Mouse (Mus musculus) T-cell, adult 2 months (primary cell): Measurements from ENCODE around the gene Lmnb2.
A peak's percentile ranks its signal among the peaks of the same experiment; 100 is the strongest.

Source experiments
- DNase-seq: peaks from one replicate; pipeline ENCODE4 v3.0.0; 2022; ENCODE audit warnings: low spot score

Gene Lmnb2

DNA sequence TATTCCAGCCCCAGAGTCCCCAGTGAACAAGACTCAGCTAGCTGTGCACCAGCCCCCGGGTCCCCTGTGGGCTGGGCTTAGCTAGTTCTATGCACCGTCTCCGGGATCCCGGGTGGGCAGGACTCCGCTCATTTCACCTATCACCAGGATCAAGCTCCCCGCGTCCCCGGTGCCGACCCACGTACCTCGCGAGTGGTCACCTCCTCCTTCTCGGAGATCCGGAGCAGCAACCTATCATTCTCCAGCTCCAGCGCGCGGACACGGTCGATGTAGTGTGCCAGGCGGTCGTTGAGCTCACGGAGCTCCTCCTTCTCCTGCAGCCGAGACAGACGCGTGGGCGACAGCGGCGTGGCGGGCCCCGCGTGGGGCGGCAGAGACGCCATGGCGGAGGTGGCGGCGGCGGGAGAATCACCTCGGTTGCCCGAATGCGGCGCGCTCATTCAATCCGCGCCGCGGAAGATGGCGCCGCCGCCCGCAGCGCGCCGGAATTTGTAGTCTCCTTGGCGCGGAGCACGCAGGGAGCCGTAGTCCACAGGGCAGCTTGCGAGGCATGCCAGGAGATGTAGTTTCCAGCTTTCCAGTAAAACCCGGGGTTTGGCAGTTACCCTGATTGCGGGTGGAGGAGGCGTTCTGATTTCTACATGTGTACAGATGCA, at the start of gene Lmnb2:
TSS of gene Lmnb2 (minus strand) at position 467 of the 656 bp plus-strand sequence.
- DNase-seq, result peak; percentile 48

DNA sequence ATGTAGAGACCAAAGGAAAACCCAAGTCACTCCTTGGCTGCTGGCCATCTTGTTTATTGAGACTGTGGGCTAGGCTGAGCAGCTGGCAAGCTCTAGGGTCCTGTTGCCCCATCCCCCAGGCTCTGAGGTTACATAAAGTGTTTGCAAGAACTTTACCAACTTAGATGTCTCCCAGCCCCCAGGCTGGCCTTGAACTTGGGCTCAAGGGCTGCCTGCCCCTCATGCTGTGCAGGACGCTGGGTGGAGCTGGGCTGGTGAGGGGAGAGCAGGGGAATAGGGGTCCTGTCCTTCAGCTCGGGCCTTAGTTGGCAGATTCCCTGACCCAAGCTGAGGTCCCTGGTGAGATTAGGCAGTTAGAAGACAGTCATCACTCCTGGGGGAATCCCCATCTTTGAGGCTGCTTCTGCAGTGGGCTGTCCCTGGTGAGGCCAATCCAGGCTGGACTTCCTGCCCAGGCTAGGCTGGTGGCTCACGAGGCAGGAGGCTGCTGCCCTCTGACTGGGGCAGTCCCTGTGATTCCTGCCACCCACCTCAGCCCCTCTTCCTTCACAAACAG, 49.1 kb upstream of the Lmnb2 start:
- no peak for DNase-seq

DNA sequence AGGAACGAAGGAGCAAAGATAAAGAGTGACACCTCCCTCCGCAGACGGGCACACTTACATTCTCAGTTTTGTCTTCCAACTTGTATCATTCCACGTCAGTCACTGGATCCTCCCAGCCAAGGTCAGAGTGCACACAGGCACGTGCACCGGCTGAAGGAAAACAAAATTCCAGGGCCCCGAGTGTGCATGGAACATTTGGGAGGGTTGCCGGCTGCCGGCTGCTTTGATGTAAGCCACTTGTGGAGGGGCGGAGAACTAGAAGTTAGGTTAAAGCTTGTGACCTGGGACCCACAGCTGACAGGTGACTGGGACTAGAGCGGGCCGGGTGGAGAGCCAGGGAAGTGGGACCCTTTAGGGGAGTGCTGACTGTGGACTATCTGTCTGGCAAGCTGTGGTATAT, 48.3 kb upstream of the Lmnb2 start:
- no peak for DNase-seq

DNA sequence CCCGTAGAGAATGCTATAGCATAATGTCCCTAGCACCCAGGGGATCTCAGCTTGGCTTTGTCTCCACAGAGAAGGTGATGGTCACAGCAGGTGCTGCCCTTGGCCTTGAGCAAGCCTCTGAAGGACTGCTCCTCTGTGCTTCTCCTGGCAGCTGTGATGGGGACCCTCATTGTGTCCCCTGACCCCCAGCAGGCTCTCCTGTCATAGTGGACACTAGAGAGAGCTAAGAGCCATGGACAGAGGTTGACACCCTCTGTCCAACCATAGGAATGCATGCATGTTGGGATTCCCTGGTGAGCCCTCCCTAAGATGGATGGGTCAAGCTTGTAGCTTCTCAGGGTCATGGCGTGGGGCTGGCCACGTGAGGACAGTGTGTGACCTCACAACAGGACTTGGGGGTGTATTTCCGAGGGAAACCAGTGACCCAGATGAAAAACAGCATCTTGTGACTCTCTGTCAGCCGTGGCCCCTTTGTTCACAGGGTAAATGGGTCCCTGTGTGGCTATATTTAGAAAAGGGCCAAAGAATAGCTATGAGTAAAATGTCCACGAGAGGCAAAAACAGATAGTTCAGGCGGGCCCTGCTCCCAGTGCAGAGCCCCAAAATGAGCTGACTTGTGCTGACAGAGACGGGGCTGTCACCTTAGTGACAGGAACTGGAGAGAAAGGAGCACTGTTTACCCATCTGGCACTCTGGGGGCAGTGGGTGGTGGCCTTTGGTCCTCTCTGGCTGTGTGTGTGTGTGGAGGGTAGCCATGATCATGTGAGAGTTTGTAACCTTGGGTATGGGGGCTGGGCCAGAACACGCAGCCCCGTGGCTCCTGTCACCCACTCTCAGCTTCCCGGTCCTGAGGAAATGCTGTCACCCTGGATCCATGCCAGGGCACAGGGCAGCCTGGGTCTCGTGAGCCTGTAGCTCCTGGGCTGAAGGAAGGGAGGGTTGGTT, 45.3 kb upstream of the Lmnb2 start:
- DNase-seq, result no peak

DNA sequence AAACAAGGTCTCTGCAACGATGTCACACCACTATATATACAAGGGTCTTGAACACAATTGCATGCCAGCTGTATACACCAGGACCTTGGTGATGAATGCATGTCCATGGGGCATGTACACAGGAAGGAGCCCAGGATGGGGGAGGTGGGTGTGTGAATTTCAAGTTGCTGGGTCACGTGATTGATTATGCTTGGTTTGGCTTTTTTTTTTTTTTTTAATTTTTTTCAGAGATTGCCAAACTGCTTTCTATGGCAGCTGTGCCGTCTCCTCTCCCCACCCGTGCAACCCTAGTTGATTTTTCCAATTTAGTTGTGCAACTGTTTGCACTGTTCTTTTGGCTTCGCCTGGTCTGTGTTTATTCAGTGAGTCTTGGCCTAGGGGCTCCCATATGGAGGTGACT, 44.5 kb upstream of the Lmnb2 start:
- no peak for DNase-seq

DNA sequence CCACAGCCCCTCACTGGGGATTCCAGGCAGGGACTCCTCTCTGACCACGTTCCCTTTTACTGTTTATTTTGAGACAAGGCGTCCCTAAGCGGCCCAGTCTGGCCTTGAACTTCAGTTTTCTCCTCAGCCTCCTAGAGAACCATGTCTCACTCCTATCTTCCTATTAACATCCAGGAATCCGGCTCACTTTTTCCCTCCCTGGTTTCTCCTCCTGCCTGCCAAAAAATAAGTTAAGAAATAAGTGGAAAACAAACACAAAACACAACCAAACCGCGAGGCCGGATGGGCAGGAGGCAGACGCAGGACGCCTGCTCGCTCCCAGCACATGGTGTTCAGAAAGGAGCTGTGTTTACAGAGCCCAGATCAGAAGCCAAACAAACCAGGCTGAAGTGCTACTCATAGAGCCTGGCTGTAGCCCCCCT, 44.0 kb upstream of the Lmnb2 start:
- DNase-seq, result no peak

DNA sequence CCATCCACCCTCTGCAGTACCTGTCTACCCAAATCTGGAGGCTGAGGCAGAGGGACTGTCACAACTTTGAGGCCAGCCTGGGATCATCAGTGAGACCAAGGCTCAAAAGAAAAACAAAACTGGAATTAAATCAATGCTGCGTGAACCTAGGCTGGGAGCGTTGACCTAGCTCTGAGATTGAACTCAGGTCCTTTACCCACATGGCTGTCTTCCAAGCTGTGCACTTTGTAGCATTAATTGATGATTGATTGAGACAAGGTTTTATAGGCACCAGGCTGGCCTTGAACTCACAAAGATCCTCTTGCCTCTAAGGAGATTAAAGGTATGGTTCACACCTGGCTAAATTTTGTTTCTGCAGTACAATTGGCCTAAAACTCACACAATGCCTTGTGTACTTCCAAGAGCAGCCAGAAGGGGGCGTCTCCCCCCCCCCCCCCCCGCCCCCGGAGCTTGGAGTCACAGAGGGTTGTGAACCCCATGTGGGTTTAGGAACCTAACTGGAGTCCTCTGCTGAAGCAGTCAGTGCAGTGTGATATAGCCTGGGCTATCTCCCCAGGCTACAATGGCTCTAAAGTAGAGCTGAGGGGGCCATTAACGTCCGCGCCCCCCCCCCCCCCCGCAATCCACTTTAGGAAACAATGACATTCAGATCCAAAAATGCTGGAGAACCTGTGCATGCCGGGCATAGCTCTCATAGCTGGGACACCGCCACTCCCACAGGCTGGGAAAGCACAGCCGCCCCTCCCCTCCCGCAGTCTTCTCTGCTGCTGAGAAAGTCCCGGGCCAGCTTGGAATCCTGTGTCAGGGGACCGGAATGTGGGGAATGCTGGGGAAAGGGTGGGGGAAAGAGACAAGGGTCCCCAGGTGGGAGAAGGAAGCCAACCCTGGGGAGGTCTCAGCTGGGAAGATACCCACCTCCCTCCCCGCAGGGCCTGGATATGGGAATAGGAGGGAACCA, 42.8 kb upstream of the Lmnb2 start:
- no peak for DNase-seq

DNA sequence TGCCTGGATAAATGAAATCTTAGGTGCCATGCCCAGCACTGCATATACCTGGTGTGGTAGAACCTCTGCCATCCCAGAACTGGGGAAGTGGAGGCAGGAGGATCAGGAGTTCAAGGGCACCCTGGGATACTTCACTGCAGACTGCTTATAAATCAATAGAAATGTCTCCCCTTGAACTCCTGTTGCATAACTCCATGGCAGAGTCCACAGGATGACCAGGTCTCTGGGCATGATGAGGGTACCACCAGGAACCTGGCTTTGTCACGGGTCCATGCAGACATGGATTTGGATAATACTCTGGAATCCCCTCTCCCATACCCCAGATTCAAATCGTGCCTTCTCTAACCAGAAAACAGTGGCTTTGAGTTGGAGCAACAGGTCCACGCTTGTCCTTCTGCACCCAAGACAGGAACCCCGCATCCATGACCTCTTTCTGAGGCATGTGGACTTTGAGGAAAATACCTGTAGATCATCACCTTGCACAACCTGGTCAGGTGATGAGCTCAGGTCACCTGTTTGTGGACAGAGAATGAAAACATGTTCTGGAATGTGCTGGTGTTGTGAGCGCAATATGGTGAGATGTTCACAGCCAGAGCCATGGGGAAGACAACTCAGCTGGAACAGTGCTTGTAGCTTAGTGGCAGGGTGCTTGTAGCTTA, 41.1 kb upstream of the Lmnb2 start:
- DNase-seq, result no peak

DNA sequence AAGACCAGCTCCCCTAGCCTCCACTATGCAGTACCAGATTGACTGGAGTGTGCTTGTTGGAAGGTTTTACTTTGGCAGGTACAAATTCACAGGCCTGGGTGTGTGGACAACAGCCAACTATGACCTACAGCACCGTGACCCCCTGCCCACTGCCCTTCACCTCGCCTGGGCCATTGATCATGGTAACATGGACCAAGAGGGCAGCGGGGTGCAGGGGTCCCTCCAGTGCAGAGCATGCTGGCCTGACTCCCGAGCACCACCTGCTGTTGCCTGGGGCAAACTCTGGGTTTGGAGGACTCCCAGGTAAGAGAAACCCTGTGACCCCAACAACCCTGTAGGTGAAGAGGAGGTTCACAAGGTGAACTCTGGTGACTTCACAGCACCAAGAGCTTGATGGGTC, 39.7 kb upstream of the Lmnb2 start:
- DNase-seq, result no peak

DNA sequence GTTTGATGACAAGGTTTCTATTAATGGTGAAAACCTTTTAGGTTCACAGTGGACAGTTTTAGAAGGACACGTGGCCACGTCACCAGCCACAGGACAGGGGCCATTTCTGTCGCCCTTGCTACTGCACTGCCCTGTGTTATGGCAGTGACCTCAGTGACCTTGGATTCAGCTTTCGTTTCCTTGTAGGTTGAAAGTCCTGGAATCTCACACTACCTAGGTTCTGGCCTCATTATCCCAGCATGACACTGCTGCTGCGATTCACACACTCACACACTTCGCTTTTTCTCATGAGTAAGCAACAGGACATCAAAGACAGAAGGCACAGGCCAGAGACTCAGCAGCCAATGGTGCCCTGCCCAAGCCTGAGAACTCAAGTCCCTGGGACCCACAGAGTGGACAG, 38.9 kb upstream of the Lmnb2 start:
- no peak for DNase-seq

DNA sequence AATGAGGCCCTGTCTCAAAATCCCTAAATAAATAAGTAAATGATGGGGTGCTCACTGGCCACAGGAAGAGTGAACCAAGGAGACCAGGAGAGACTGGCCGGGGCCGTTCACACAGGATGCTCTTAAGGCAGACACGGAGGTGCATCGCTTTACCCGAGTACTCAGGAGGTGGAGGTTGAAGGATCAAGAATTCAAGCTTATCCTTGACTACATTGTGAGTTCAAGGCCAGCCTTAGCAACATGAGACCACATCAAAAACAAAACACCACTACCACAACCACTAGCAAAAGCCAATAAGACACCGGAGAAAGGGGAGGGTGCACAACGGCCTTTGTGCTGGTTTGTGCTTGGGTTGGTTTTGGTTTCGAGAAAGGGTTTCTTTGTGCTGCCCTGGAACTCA, 38.3 kb upstream of the Lmnb2 start:
- DNase-seq, result peak; percentile 43

DNA sequence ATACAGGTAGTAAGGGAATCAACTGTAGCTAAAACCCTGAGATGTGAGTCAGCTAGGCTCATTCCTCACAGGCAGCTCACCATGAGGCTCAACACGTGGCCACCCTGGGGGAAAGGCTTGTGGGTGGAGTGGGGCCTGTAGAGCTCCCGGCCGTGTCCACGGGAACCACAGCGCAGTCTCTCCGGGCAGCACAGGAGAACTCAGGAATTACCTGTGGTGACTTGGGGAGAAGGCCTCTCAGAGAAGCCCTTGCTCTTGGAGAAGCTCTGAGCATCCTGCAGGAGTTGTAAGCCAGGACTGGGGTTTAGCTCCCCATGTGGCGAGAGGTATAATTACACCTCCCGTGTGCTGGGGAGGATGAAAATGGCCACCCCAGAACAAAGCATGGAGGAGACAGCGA, 37.5 kb upstream of the Lmnb2 start:
- peak; percentile 60 for DNase-seq

DNA sequence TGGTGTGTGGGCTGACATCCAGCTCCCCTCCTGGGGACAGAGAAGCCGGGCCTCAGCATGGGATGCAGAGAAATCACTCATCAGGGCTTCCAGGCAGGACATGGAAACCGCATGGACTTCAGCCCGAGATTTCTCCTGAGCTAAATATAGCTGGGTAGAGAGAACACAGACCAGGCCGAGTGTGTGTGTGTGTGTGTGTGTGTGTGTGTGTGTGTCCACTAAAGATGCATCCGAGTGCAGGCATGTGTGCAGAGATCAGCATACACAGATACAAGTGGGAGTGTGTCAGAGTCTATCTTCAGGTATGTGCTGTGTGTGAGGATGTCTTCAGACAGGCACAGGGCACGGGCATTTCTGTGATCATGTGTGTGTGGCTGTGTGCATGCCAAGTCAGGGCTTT, 36.8 kb upstream of the Lmnb2 start:
- DNase-seq, result no peak

DNA sequence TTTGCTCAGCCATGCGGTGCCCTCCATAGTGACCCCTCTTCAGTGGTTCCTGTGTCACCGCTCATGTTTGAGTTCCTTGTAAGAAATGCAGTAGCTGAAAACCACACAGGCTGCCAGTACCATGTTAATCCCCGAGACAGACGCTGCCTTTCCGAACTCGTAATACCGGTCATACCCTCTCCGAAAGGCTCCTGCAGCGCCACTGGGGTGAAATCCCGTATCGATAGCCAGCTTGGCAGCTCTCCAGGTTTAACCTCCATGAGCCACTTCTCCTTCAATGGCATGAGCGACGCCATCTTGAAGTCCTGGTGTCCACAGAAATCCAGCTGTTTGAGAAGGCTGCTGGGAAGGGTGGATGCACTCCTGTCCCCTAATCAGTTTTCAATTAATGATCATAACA, 36.4 kb upstream of the Lmnb2 start:
- DNase-seq, result no peak

DNA sequence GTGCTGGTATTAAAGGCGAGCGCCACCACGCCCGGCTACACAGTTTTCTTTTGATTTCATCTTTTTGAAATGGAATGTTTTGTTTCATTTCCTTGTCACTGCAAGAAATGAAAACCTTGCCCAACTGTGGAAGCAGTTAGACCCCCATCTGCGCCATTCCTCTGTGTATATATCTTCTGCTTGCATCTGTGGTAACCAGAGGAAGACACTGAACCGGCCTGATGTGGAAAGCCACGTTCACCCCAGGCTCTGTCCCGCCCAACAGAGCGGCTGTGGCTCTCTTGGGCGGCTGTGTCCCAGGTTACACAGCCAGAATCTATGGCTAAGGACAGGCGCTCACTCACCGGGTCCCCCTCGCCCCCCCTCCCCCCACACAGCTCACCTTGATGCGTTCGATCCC, 34.4 kb upstream of the Lmnb2 start:
- DNase-seq, result no peak

DNA sequence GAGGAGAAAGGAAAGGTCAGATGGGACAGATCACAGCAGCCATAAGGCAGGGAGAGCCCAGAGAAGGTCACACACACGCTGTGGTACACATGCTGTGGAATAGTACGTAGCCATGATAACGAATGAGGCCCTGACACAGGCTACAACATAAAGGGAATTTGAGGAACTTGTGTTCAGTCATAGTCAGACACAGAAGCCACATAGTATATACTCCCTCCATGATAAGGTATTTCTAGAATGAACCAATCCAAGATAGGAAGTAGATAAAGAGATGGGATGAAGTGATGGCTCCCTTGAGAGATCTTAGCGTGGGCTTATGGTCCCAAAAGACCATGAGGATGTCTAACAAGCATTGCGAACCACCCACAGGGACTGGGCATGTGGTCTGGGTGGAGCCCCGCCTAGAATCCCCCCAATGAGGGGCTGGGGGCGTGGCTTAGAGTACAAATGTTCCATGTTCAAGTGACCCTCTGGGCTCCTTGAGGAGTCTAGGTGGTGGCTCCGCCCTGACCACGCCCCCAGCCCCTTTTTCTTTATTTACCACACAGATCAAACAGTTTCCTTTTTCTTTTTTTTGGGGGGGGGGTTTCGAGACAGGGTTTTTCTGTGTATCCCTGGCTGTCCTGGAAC, 33.8 kb upstream of the Lmnb2 start:
- no peak for DNase-seq

DNA sequence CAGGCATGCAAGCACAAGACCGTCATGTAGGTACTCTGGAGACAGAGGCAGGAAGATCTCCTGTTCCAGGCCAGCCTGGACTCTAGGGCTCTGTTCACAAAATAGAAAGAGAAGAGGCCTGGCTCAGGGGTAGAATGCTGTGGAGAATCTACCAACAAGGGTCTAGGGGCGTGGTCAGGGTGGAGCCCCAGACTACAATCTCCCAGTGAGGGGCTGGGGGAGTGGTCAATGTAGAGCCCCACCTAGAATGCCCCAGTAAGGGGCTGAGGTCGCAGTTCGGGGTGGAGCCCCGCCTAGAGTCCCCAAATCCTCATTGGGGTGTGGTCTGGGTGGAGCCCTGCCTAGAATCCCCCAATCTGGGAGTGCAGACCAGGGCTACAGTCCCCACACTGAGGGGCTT, 32.3 kb upstream of the Lmnb2 start:
- DNase-seq, result no peak

DNA sequence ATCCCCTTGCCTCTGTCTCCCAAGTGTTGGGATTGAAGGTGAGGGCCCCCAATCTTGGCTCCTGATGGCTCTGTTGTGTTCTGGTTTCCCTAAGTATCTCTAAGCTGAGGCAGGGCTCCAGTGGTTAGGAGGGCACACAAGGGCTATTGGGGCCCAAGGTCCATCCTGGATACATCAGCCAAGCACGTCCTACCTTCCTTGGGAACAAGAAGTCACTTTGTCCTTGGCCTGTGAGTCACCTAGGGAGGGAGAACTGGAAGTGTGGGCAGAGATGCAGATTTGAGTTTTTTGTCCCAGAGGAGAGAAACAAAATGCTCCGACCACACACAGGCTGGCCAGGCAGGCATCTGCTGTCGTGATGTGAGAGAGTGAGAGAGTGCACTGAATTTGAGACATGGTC, 31.0 kb upstream of the Lmnb2 start:
- DNase-seq, result no peak

DNA sequence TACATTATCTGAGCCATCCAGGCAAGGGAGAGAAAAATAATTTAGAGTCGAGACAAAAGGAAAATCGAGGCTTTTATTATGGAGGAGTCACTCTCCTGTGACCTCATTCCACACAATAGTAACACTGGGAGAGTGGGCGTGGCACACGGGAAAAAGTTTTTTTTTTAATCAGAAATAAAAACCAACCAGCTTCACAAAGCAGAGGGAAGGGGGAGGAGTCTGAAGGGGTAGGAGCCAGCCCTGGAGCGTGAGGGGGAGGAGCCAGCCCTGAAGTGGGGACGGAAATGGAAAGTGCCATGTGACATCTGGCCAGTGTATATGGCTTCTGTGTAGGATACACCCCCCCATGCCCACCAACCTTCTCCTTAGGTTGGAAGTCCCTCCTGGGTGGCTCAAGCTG, 30.5 kb upstream of the Lmnb2 start:
- DNase-seq, result no peak

DNA sequence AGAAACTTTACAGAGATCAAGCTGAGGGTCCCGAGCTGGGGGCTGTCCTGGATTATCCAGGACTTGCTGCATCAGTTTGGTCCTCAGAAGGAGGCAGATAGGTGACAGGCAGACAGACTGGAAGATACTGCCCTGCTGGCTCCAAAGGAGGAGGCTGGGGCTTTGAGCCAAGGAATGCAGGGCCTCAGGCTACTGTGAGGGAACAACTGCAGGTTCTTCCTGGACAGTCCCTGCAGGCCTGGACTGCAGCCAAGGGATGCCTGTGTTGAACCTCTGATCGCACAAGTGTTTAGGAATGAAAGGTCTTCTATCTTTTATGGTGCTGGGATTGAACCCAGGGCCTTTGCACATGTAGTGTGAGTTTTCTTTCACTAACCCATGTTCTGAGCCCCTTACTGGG, 29.8 kb upstream of the Lmnb2 start:
- DNase-seq, result no peak
